Mouse (Mus musculus) liver, postnatal 0 days (tissue): ENCODE measurements around the gene Mme. TPM values are rescaled to one million over a fixed set of nuclear protein-coding genes. Genes with fewer than 3 reads are reported as not detected.

Experiments
- ATAC-seq: fragments of 200-750 bp; cut with Nextera tagmentation; 2 replicates; pipeline ENCODE4 v1.8.0; 2017; ENCODE audit warnings: mild to moderate bottlenecking, moderate library complexity
- DNase-seq: peaks from one replicate; pipeline ENCODE4 v3.0.0-alpha.2; 2016
- H3K27ac ChIP-seq: fragments of 300-500 bp; sonication (generic); 2 replicates; pipeline ENCODE4 v1.5.1; 2014; ENCODE audit warnings: antibody characterized with exemption, moderate library complexity, mild to moderate bottlenecking, low read depth
- H3K27me3 ChIP-seq: fragments of 300-500 bp; sonication (generic); 2 replicates; pipeline ENCODE4 v1.6.1; 2014; ENCODE audit warnings: low read length, control low read depth, mixed read lengths; ENCODE audit not compliant: insufficient read depth
- H3K36me3 ChIP-seq: fragments of 300-500 bp; sonication (generic); replicated peaks from 2 replicates; pipeline ENCODE4 v1.6.1; 2014; ENCODE audit warnings: mild to moderate bottlenecking, control low read depth, low read length, moderate library complexity, mixed read lengths; ENCODE audit not compliant: insufficient read depth
- H3K4me1 ChIP-seq: fragments of 300-500 bp; sonication (generic); 2 replicates; pipeline ENCODE4 v1.6.1; 2014; ENCODE audit warnings: antibody characterized with exemption, mild to moderate bottlenecking, control low read depth; ENCODE audit not compliant: insufficient read depth
- H3K4me2 ChIP-seq: fragments of 300-500 bp; sonication (generic); 2 replicates; pipeline ENCODE4 v1.6.1; 2014; ENCODE audit warnings: low read depth, mild to moderate bottlenecking, low read length, moderate library complexity, mixed read lengths
- H3K4me3 ChIP-seq: fragments of 300-500 bp; sonication (generic); 2 replicates; pipeline ENCODE4 v1.5.1; 2014; ENCODE audit warnings: low read depth, low read length
- H3K9ac ChIP-seq: fragments of 300-500 bp; sonication (generic); replicated peaks from 2 replicates; pipeline ENCODE4 v1.6.1; 2014; ENCODE audit warnings: mild to moderate bottlenecking, moderate library complexity
- H3K9me3 ChIP-seq: fragments of 300-500 bp; sonication (generic); 2 replicates; pipeline ENCODE4 v1.6.1; 2016; ENCODE audit warnings: mild to moderate bottlenecking, control low read depth, low read length, mixed read lengths
- CTCF ChIP-seq: sonication (generic); IDR thresholded peaks from 2 replicates; pipeline ENCODE4 v1.5.1; 2016; ENCODE audit warnings: antibody characterized with exemption, low read depth
- EP300 ChIP-seq: IDR thresholded peaks from 2 replicates; pipeline ENCODE4 v1.6.1; 2016; ENCODE audit warnings: antibody characterized with exemption, low read depth, mild to moderate bottlenecking
- WGBS: fragments of 180-500 bp; shearing (Covaris S2); extraction: QIAGEN DNeasy Blood & Tissue Kit; methylation state at CpG from one replicate; pipeline ENCODE4 v1.1.7; 2014; ENCODE audit not compliant: insufficient replicate concordance; 5-methylcytosine and 5-hydroxymethylcytosine counted together
- polyA plus RNA-seq: library from polyadenylated mRNA; unstranded; fragments of >200 nt; fragmentation: Nextera tagmentation; extraction: Ambion mirVana; gene quantifications from 2 replicates; pipeline ENCODE4 v1.2.1, GENCODE M21; 2015

The Mme gene
- 0.01 and 0.06 TPM in 2 replicates for polyA plus RNA-seq

GRCm38 (mm10) chr3:63241099-63241587 is at the start of gene Mme:
Gene Mme, plus strand, starts transcription at chr3:63241537.
- no peak within 1 kb of the TSS for H3K4me2 ChIP-seq
- H3K9ac ChIP-seq = no peak within 1 kb of the TSS
- H3K36me3 ChIP-seq = no peaks in the 10 kb centered on the region
- no peaks in the 10 kb centered on the region for H3K9me3 ChIP-seq
- DNase-seq = no peak
- no peak within 1 kb of the TSS for H3K27ac ChIP-seq
- 74% methylated on average over 7 of the region's 7 CpGs for WGBS
- ATAC-seq = no peak
- no peaks in the 10 kb centered on the region for H3K27me3 ChIP-seq
- H3K4me1 ChIP-seq = no peaks in the 10 kb centered on the region
- no peak for TF ChIP-seq CTCF
- no peak for TF ChIP-seq EP300
- H3K4me3 ChIP-seq = no peak within 1 kb of the TSS

GRCm38 (mm10) chr3:63196565-63196964 is 44.8 kb upstream of the Mme start:
- H3K27ac ChIP-seq = no peak overlapping the region
- H3K4me3 ChIP-seq = no peak overlapping the region
- no peak overlapping the region for H3K4me2 ChIP-seq
- H3K27me3 ChIP-seq = no peaks in the 10 kb centered on the region
- no peak for ATAC-seq
- WGBS = 74% methylated on average over 3 of the region's 3 CpGs
- no peaks in the 10 kb centered on the region for H3K9me3 ChIP-seq
- H3K4me1 ChIP-seq = no peaks in the 10 kb centered on the region
- H3K36me3 ChIP-seq = no peaks in the 10 kb centered on the region
- no peak for TF ChIP-seq EP300
- no peak for TF ChIP-seq CTCF
- DNase-seq = no peak
- no peak overlapping the region for H3K9ac ChIP-seq

GRCm38 (mm10) chr3:63198026-63198425 is 43.3 kb upstream of the Mme start:
- no peak overlapping the region for H3K4me2 ChIP-seq
- 78% methylated on average over 2 of the region's 2 CpGs for WGBS
- no peaks in the 10 kb centered on the region for H3K36me3 ChIP-seq
- no peaks in the 10 kb centered on the region for H3K4me1 ChIP-seq
- no peak overlapping the region for H3K27ac ChIP-seq
- DNase-seq (no peak), ATAC-seq (no peak)
- no peak overlapping the region for H3K9ac ChIP-seq
- H3K27me3 ChIP-seq = no peaks in the 10 kb centered on the region
- TF ChIP-seq EP300 (no peak), CTCF (no peak)
- H3K9me3 ChIP-seq = no peaks in the 10 kb centered on the region
- no peak overlapping the region for H3K4me3 ChIP-seq

GRCm38 (mm10) chr3:63221867-63222591 is 19.3 kb upstream of the Mme start:
- ATAC-seq (no peak), DNase-seq (no peak)
- Histone ChIP-seq H3K27me3 (no peaks in the 10 kb centered on the region), H3K4me3 (no peak overlapping the region), H3K9me3 (no peaks in the 10 kb centered on the region), H3K9ac (no peak overlapping the region), H3K36me3 (no peaks in the 10 kb centered on the region), H3K4me1 (no peaks in the 10 kb centered on the region), H3K27ac (no peak overlapping the region), H3K4me2 (no peak overlapping the region)
- TF ChIP-seq CTCF = no peak
- TF ChIP-seq EP300 = no peak
- WGBS = 75% methylated on average over 4 of the region's 4 CpGs

- no peak overlapping the region for H3K4me2 ChIP-seq
- DNase-seq (no peak), ATAC-seq (no peak)
- no peaks in the 10 kb centered on the region for H3K4me1 ChIP-seq
- H3K27me3 ChIP-seq = no peaks in the 10 kb centered on the region
- H3K4me3 ChIP-seq = no peak overlapping the region
- no peak for TF ChIP-seq CTCF
- no peak for TF ChIP-seq EP300
- H3K9ac ChIP-seq = no peak overlapping the region
- no peak overlapping the region for H3K27ac ChIP-seq
- H3K9me3 ChIP-seq = no peaks in the 10 kb centered on the region
- 77% methylated on average over 1 of the region's 1 CpGs for WGBS
- H3K36me3 ChIP-seq = no peaks in the 10 kb centered on the region
These were observed 17.7 kb upstream of the Mme start for GRCm38 (mm10) chr3:63223676-63224075.

- Histone ChIP-seq H3K4me2 (no peak overlapping the region), H3K27me3 (no peaks in the 10 kb centered on the region), H3K36me3 (no peaks in the 10 kb centered on the region), H3K9ac (no peak overlapping the region), H3K4me3 (no peak overlapping the region), H3K9me3 (no peaks in the 10 kb centered on the region), H3K27ac (no peak overlapping the region), H3K4me1 (no peaks in the 10 kb centered on the region)
- no peak for DNase-seq
- no peak for ATAC-seq
- TF ChIP-seq EP300 (no peak), CTCF (no peak)
- 58% methylated on average over 2 of the region's 2 CpGs for whole genome bisulfite sequencing
These were observed 5.4 kb upstream of the Mme start for GRCm38 (mm10) chr3:63235957-63236356.

- Histone ChIP-seq H3K36me3 (no peaks in the 10 kb centered on the region), H3K27ac (no peak overlapping the region), H3K9me3 (no peaks in the 10 kb centered on the region), H3K27me3 (no peaks in the 10 kb centered on the region), H3K4me1 (no peaks in the 10 kb centered on the region), H3K4me3 (no peak overlapping the region), H3K9ac (no peak overlapping the region), H3K4me2 (no peak overlapping the region)
- no peak for TF ChIP-seq EP300
- TF ChIP-seq CTCF = no peak
- ATAC-seq (no peak), DNase-seq (no peak)
These were observed 2.4 kb downstream of the Mme start for GRCm38 (mm10) chr3:63243721-63244120.
